Mouse (Mus musculus): ENCODE results near the gene Gstp3.
"Not testable (repeated sequence)": the region's sequence is repeated elsewhere in the genome, so short reads cannot be mapped to it uniquely, and the experiment has no call there.

Gene Gstp3

GRCm38 (mm10) chr19:4046866-4047254 is 12.5 kb downstream of the Gstp3 start:
- no peak for DNase-seq (ENCODE audit: low read depth, low spot score)

GRCm38 (mm10) chr19:4045966-4046865 is 13.2 kb downstream of the Gstp3 start, which contains the start of gene Gstp2:
Gstp2 (minus strand) TSS chr19:4046023.
- no peak for DNase-seq (ENCODE audit: low read depth, low spot score)
- H3K27me3 ChIP-seq (ENCODE audit: control insufficient read depth, insufficient read depth, low read length, poor library complexity, severe bottlenecking) = no peaks in the 10 kb centered on the region
- H3K36me3 ChIP-seq (ENCODE audit: control insufficient read depth, insufficient read depth, low read length, poor library complexity, severe bottlenecking) = no peaks in the 10 kb centered on the region

More at GRCm38 (mm10) chr19:4046866-4047254, 12.5 kb downstream of the Gstp3 start:
- no peaks in the 10 kb centered on the region for H3K36me3 ChIP-seq (ENCODE audit: control insufficient read depth, insufficient read depth, low read length, poor library complexity, severe bottlenecking)
- H3K27me3 ChIP-seq (ENCODE audit: control insufficient read depth, insufficient read depth, low read length, poor library complexity, severe bottlenecking) = no peaks in the 10 kb centered on the region

- not testable (repeated sequence) for H3K27me3 ChIP-seq (ENCODE audit: control insufficient read depth, insufficient read depth, low read length, poor library complexity, severe bottlenecking); H3K36me3 ChIP-seq (ENCODE audit: control insufficient read depth, insufficient read depth, low read length, poor library complexity, severe bottlenecking)
- DNase-seq (ENCODE audit: low read depth, low spot score) = peak; percentile 32
Observed at GRCm38 (mm10) chr19:4044109-4044508, 15.3 kb downstream of the Gstp3 start.

GRCm38 (mm10) chr19:4042124-4042523 is 17.2 kb downstream of the Gstp3 start:
- no peaks in the 10 kb centered on the region for H3K27me3 ChIP-seq (ENCODE audit: control insufficient read depth, insufficient read depth, low read length, poor library complexity, severe bottlenecking)
- H3K36me3 ChIP-seq (ENCODE audit: control insufficient read depth, insufficient read depth, low read length, poor library complexity, severe bottlenecking) = no peaks in the 10 kb centered on the region
- no peak for DNase-seq (ENCODE audit: low read depth, low spot score)

DNA sequence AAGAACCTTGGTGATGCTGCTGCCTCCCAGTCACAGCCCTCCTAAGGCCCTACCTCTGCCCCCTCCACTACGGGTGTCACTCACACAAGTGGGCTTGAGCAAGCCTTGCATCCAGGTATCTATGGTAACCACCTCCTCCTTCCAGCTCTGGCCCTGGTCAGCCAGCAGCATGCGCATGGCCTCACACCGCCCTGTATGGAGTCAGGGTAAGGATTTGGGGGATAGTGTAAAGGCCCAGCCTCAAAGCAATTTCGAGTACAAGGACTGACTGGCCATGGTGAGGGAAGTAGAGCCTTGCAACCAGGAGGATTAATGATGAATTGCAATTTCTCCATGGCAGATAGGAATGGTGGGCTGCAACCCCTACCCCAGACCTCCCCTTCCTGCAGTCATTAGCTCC is 17.9 kb downstream of the Gstp3 start:
- not testable (repeated sequence) for DNase-seq (ENCODE audit: low read depth, low spot score); H3K36me3 ChIP-seq (ENCODE audit: control insufficient read depth, insufficient read depth, low read length, poor library complexity, severe bottlenecking)

DNA sequence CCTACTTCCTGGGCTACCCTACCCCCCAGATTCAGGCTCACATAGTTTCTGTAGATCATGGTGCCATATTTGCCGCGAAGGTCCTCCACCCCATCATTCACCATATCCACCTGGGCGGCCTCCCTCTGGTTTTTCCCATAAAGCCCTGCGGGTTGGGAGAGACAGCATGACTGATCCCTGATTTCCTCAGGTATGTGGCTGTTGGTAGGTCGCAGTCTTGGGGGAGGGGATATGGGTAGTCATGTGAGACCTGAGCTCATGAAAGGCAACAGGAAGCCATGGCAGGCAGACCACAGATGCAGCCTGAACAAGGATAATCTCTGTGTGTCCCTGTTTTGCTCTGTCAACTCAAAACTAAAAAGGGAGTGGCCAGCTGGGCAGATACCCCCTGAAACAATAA is 18.4 kb downstream of the Gstp3 start:
- not testable (repeated sequence) for DNase-seq (ENCODE audit: low read depth, low spot score); H3K27me3 ChIP-seq (ENCODE audit: control insufficient read depth, insufficient read depth, low read length, poor library complexity, severe bottlenecking); H3K36me3 ChIP-seq (ENCODE audit: control insufficient read depth, insufficient read depth, low read length, poor library complexity, severe bottlenecking)

More for the DNA sequence above, 17.9 kb downstream of the Gstp3 start:
- not testable (repeated sequence) for H3K27me3 ChIP-seq (ENCODE audit: control insufficient read depth, insufficient read depth, low read length, poor library complexity, severe bottlenecking)

DNA sequence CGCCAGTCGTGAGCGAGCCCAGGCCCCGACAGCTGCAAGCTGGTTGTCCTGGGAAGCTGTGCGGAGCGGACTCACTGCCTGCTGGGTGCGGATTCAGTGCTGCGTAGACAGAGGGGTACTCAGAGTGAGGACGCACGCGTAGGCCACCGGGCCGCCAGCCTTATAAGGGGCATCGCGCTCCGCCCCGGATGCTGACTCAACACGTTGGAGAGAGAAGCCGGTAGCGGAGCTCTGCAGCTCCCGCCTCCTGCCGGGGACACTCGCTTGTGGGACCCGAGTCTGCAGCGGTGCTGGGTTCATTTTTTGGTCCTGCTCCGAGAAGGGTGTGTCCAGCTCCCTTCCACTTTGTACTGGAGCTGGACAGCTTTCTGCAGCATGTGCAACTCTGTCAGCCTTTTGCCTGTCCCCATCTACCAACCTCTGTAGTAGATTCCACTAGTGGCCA is 21.6 kb downstream of the Gstp3 start, which contains the start of gene Gstp1:
TSS of gene Gstp1 (minus strand) at position 198 of the 445 bp plus-strand sequence.
- Histone ChIP-seq H3K36me3 (ENCODE audit: control insufficient read depth, insufficient read depth, low read length, poor library complexity, severe bottlenecking) (no peaks in the 10 kb centered on the region), H3K27me3 (ENCODE audit: control insufficient read depth, insufficient read depth, low read length, poor library complexity, severe bottlenecking) (no peaks in the 10 kb centered on the region)
- peak; percentile 83 for DNase-seq (ENCODE audit: low read depth, low spot score)

DNA sequence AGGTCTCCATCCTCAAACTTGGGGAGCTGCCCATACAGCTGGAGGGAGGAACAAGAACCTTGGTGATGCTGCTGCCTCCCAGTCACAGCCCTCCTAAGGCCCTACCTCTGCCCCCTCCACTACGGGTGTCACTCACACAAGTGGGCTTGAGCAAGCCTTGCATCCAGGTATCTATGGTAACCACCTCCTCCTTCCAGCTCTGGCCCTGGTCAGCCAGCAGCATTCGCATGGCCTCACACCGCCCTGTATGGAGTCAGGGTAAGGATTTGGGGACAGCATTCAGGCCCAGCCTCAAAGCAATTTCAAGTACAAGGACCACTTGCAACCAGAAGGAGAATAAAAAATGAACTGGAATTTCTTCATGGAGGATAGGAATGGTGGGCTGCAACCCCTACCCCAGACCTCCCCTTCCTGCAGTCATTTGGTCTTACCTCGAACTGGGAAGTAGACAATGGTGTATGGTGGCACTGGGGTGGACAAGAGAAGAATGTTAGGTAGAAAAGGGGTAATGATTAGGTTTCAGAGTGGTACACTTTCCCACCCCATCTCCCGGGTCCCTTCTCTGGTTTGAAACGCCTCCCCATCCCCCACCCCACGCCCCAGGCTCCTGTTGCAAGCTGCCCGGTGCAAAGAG is 22.1 kb downstream of the Gstp3 start:
- DNase-seq (ENCODE audit: low read depth, low spot score); H3K36me3 ChIP-seq (ENCODE audit: control insufficient read depth, insufficient read depth, low read length, poor library complexity, severe bottlenecking); H3K27me3 ChIP-seq (ENCODE audit: control insufficient read depth, insufficient read depth, low read length, poor library complexity, severe bottlenecking): not testable (repeated sequence)

DNA sequence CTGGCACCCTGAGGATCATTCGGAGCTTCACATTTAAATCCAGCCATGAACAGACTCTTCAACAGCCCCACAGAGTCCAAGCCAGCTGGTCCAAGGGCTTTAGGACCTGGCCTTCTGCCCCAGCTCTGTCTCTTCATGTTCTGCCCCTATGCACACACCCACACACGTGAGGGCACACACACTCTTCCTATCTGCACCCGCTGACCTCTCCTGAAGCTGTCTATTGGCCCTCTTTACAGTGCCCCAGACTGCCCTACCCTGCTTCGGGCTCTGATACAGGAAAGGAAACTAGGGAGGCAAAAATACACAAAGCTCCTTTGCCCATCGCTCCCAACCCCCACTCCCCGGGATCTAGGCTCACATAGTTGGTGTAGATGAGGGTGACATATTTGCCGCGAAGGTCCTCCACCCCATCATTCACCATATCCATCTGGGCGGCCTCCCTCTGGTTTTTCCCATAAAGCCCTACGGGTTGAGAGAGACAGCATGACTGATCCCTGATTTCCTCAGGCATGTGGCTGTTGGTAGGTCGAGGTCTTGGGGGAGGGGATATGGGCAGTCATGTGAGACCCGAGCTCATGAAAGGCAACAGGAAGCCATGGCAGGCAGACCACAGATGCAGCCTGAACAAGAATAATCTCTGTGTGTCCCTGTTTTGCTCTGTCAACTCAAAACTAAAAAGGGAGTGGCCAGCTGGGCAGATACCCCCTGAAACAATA is 22.9 kb downstream of the Gstp3 start:
- H3K27me3 ChIP-seq (ENCODE audit: control insufficient read depth, insufficient read depth, low read length, poor library complexity, severe bottlenecking) = no peaks in the 10 kb centered on the region
- no peaks in the 10 kb centered on the region for H3K36me3 ChIP-seq (ENCODE audit: control insufficient read depth, insufficient read depth, low read length, poor library complexity, severe bottlenecking)
- no peak for DNase-seq (ENCODE audit: low read depth, low spot score)

DNA sequence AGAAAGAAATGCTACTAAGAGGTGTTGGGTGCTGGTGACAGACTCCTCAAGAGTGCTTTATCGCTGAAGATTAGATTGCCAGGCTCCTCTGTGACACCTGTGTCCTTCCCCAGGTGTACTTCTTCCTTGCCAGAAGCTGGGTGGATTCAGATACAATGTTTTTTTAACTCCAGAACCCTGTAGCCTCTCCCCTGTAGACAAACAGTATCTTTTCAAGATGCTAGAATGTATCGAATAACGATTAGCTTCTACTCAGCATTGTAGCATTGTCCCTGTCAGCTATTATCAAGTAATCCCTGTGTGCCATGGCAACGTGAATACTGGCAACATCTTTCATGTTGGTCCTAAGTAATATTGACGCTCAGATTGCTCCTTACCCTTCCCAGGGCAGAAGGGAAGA is 25.6 kb downstream of the Gstp3 start:
- Histone ChIP-seq H3K27me3 (ENCODE audit: control insufficient read depth, insufficient read depth, low read length, poor library complexity, severe bottlenecking) (no peaks in the 10 kb centered on the region), H3K36me3 (ENCODE audit: control insufficient read depth, insufficient read depth, low read length, poor library complexity, severe bottlenecking) (no peaks in the 10 kb centered on the region)
- no peak for DNase-seq (ENCODE audit: low read depth, low spot score)

DNA sequence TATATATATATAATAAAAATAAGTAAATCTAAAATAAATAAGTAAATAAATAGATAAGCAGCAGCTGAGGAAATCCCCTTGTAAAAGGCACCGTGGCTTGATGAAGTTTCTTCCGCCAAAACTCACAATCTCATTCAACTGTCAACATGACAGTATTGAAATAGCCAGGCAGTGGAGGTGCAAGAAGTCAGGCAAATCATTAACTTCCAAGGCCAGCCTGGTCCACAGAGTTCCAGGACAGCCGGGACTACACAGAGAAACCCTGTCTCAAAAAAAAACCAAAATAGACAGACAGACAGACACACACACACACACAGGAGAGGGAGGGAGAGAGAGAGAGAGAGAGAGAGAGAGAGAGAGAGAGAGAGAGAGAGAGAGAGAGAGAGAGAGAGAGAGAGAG is 26.1 kb downstream of the Gstp3 start:
- DNase-seq (ENCODE audit: low read depth, low spot score) = no peak
- Histone ChIP-seq H3K36me3 (ENCODE audit: control insufficient read depth, insufficient read depth, low read length, poor library complexity, severe bottlenecking) (no peaks in the 10 kb centered on the region), H3K27me3 (ENCODE audit: control insufficient read depth, insufficient read depth, low read length, poor library complexity, severe bottlenecking) (no peaks in the 10 kb centered on the region)

DNA sequence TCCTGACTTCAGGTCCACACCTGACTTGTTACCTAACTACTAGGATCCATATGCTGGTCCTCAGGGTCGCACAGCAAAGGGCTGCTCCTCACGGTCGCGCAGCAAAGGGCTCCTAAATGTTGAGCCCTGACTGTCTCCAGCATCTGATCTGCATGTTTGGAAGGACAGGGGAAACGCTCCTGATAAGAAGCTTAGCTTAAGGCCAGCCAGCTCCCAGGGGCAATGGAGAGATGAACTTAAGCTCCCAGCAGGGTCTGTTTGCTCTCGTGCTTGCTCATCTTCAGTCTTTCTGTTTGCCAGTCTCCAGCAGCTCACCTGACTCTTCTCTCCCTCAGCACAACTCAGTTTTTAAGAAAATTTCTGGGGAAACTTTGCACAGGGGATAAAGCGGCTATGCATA is 26.7 kb downstream of the Gstp3 start:
- no peaks in the 10 kb centered on the region for H3K27me3 ChIP-seq (ENCODE audit: control insufficient read depth, insufficient read depth, low read length, poor library complexity, severe bottlenecking)
- no peak for DNase-seq (ENCODE audit: low read depth, low spot score)
- no peaks in the 10 kb centered on the region for H3K36me3 ChIP-seq (ENCODE audit: control insufficient read depth, insufficient read depth, low read length, poor library complexity, severe bottlenecking)

- DNase-seq (ENCODE audit: low read depth, low spot score) = no peak
- Histone ChIP-seq H3K27me3 (ENCODE audit: control insufficient read depth, insufficient read depth, low read length, poor library complexity, severe bottlenecking) (no peaks in the 10 kb centered on the region), H3K36me3 (ENCODE audit: control insufficient read depth, insufficient read depth, low read length, poor library complexity, severe bottlenecking) (no peaks in the 10 kb centered on the region)
Observed at GRCm38 (mm10) chr19:4027576-4027975, 31.8 kb downstream of the Gstp3 start.

- H3K27me3 ChIP-seq (ENCODE audit: control insufficient read depth, insufficient read depth, low read length, poor library complexity, severe bottlenecking) = no peaks in the 10 kb centered on the region
- DNase-seq (ENCODE audit: low read depth, low spot score) = no peak
- H3K36me3 ChIP-seq (ENCODE audit: control insufficient read depth, insufficient read depth, low read length, poor library complexity, severe bottlenecking) = no peaks in the 10 kb centered on the region
Observed at GRCm38 (mm10) chr19:4023185-4023584, 36.2 kb downstream of the Gstp3 start.

All from splenic B cell, adult 2 months (primary cell).